Mouse (Mus musculus) fibroblast of lung, adult 2 months (primary cell): ENCODE results near the gene Acot1.
"Not testable (repeated sequence)": the region's sequence is repeated elsewhere in the genome, so short reads cannot be mapped to it uniquely, and the experiment has no call there.

Source experiments
- DNase-seq: peaks from one replicate; pipeline ENCODE4 v3.0.0-alpha.2; 2011; ENCODE audit warnings: low read depth

The Acot1 gene

GRCm38 (mm10) chr12:84022266-84022665, 13.0 kb downstream of the Acot1 start:
- not testable (repeated sequence) for DNase-seq

GRCm38 (mm10) chr12:84023052-84023745, 13.9 kb downstream of the Acot1 start:
- DNase-seq: no peak

- no peak for DNase-seq
Measured at GRCm38 (mm10) chr12:84025888-84026287, 16.6 kb downstream of the Acot1 start.

- not testable (repeated sequence) for DNase-seq
Measured at GRCm38 (mm10) chr12:84028328-84028727, 19.0 kb downstream of the Acot1 start.

- DNase-seq: not testable (repeated sequence)
Measured at GRCm38 (mm10) chr12:84029043-84029442, 19.8 kb downstream of the Acot1 start.

GRCm38 (mm10) chr12:84030659-84031332, 21.5 kb downstream of the Acot1 start:
- peak; percentile 57 for DNase-seq

- no peak for DNase-seq
Measured at GRCm38 (mm10) chr12:84032854-84033253, 23.6 kb downstream of the Acot1 start.

GRCm38 (mm10) chr12:84033302-84033701, 24.0 kb downstream of the Acot1 start:
- DNase-seq: not testable (repeated sequence)

- DNase-seq: no peak
Measured at GRCm38 (mm10) chr12:84034108-84034507, 24.8 kb downstream of the Acot1 start.

- not testable (repeated sequence) for DNase-seq
Measured at GRCm38 (mm10) chr12:84038241-84038640, 29.0 kb downstream of the Acot1 start, which contains the start of gene Acot4. Gene Acot4, plus strand, starts transcription at chr12:84038379.

- not testable (repeated sequence) for DNase-seq
Measured at GRCm38 (mm10) chr12:84038691-84039111, 29.4 kb downstream of the Acot1 start, which contains the start of gene Gm49366. Gene Gm49366, plus strand, starts transcription at chr12:84038935.

GRCm38 (mm10) chr12:84042248-84042647, 33.0 kb downstream of the Acot1 start:
- no peak for DNase-seq

GRCm38 (mm10) chr12:84044045-84044444, 34.8 kb downstream of the Acot1 start:
- DNase-seq: no peak

GRCm38 (mm10) chr12:84046906-84047305, 37.6 kb downstream of the Acot1 start:
- DNase-seq: no peak

GRCm38 (mm10) chr12:84050744-84051143, 41.5 kb downstream of the Acot1 start:
- not testable (repeated sequence) for DNase-seq

GRCm38 (mm10) chr12:84051937-84052474, 42.7 kb downstream of the Acot1 start, which contains the start of gene Acot3:
Gene Acot3, plus strand, starts transcription at chr12:84052144.
- DNase-seq: no peak

GRCm38 (mm10) chr12:84052609-84053008, 43.3 kb downstream of the Acot1 start:
- DNase-seq: no peak

GRCm38 (mm10) chr12:84053173-84053572, 43.9 kb downstream of the Acot1 start:
- no peak for DNase-seq

- DNase-seq: no peak
Measured at GRCm38 (mm10) chr12:84053679-84054391, 44.5 kb downstream of the Acot1 start.

- no peak for DNase-seq
Measured at GRCm38 (mm10) chr12:84060946-84061345, 51.7 kb downstream of the Acot1 start.

GRCm38 (mm10) chr12:84062336-84062735, 53.0 kb downstream of the Acot1 start:
- no peak for DNase-seq

- DNase-seq: no peak
Measured at GRCm38 (mm10) chr12:84063228-84063627, 53.9 kb downstream of the Acot1 start.
